Mouse (Mus musculus) ES-Bruce4 (cell line): ENCODE results near the gene Pparg.

Experiments used
- CTCF ChIP-seq: IDR thresholded peaks from one replicate; pipeline ENCODE4 v1.8.1; 2011; ENCODE audit warnings: low read depth, low read length
- EP300 ChIP-seq: IDR thresholded peaks from 2 replicates; pipeline ENCODE4 v1.6.1; 2011; ENCODE audit warnings: low read depth, low read length; ENCODE audit not compliant: insufficient read depth
- POLR2A ChIP-seq: IDR thresholded peaks from one replicate; pipeline ENCODE4 v1.8.1; 2011; ENCODE audit warnings: low read length; ENCODE audit not compliant: insufficient read depth

DNA sequence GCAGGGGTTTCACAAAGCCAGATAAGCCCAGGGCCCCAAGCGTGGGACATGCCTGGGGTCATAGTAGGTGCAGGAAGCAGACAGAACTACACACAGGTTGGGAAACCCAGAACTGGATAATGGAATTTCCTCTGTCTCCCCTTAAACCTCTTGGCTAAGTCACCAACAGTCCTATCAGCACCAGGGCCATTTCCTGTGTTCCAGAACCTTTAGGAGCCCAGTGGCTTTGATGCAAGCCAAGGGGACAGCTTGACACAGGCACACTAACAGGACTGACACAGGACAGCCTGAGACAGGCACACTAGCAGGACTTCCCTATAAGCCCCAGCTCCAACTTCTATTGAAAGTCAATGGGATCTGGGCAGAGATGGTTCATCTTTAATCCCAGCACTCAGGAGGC, 161.2 kb downstream of the Pparg start:
- TF ChIP-seq EP300 (no peak), CTCF (no peak), POLR2A (no peak)
